Mouse (Mus musculus) bone marrow, adult 2 months (tissue): ENCODE results near the gene Ankrd22. TPM values are rescaled to one million over a fixed set of nuclear protein-coding genes. Genes with fewer than 3 reads are reported as not detected.

ENCODE experiments used
- H3K27ac ChIP-seq: fragments of 200-500 bp; 2 replicates; pipeline ENCODE4 v1.5.1; 2012; ENCODE audit warnings: low read depth, mild to moderate bottlenecking, control low read depth, inconsistent platforms, low read length; ENCODE audit not compliant: control insufficient read depth, poor library complexity, insufficient read depth
- H3K4me1 ChIP-seq: fragments of 200-500 bp; 2 replicates; pipeline ENCODE4 v1.6.1; 2011; ENCODE audit warnings: low read length; ENCODE audit not compliant: control insufficient read depth, insufficient read depth
- H3K4me3 ChIP-seq: fragments of 200-500 bp; replicated peaks from 2 replicates; pipeline ENCODE3; 2011; ENCODE audit warnings: mild to moderate bottlenecking, low read depth, low read length, control low read depth; ENCODE audit not compliant: control insufficient read depth
- CTCF ChIP-seq: fragments of 200-500 bp; IDR thresholded peaks from 2 replicates; pipeline ENCODE4 v1.5.1; 2011; ENCODE audit warnings: low read length, control low read depth; ENCODE audit not compliant: control insufficient read depth, insufficient read depth
- POLR2A ChIP-seq: fragments of 200-500 bp; IDR thresholded peaks from 2 replicates; pipeline ENCODE4 v1.6.1; 2011; ENCODE audit warnings: low read depth, mild to moderate bottlenecking, control low read depth, low read length, borderline replicate concordance; ENCODE audit not compliant: control insufficient read depth
- WGBS: fragments of 180-500 bp; shearing (Covaris S2); methylation state at CpG from one replicate; pipeline ENCODE4 v1.1.7; 2018; 5-methylcytosine and 5-hydroxymethylcytosine counted together
- polyA plus RNA-seq: library from polyadenylated mRNA; stranded (reverse); fragments of >200 nt; gene quantifications from 2 replicates; pipeline ENCODE4 v1.2.4, GENCODE M21; 2011; ENCODE audit warnings: low replicate concordance; ENCODE audit not compliant: missing spikeins, insufficient read depth, insufficient read length

The Ankrd22 gene
- polyA plus RNA-seq, 1 experiment, result 18.6 TPM

- WGBS, result 70% methylated on average over 3 of the region's 3 CpGs
Measured at GRCm38 (mm10) chr19:34139431-34140046, 26.3 kb downstream of the Ankrd22 start.

GRCm38 (mm10) chr19:34138720-34139430 is 27.0 kb downstream of the Ankrd22 start:
- no peak overlapping the region for H3K27ac ChIP-seq
- 73% methylated on average over 6 of the region's 6 CpGs for WGBS
- no peak for TF ChIP-seq POLR2A
- peak; percentile 32; the same call in 1 of the 2 replicates for TF ChIP-seq CTCF
- no peak overlapping the region for H3K4me3 ChIP-seq
- H3K4me1 ChIP-seq, result no peaks in the 10 kb centered on the region

More at GRCm38 (mm10) chr19:34139431-34140046, 26.3 kb downstream of the Ankrd22 start:
- no peak overlapping the region for H3K4me3 ChIP-seq
- no peaks in the 10 kb centered on the region for H3K4me1 ChIP-seq
- H3K27ac ChIP-seq, result no peak overlapping the region
- no peak for TF ChIP-seq POLR2A
- TF ChIP-seq CTCF, result no peak

GRCm38 (mm10) chr19:34120107-34120731 is 45.6 kb downstream of the Ankrd22 start:
- no peak for TF ChIP-seq POLR2A
- TF ChIP-seq CTCF, result no peak
- Histone ChIP-seq H3K27ac (no peak overlapping the region), H3K4me1 (no peaks in the 10 kb centered on the region), H3K4me3 (no peak overlapping the region)
- WGBS, result 14% methylated on average over 3 of the region's 3 CpGs

- Histone ChIP-seq H3K4me3 (no peak overlapping the region), H3K27ac (no peak overlapping the region), H3K4me1 (no peaks in the 10 kb centered on the region)
- 64% methylated on average over 4 of the region's 4 CpGs for WGBS
- TF ChIP-seq POLR2A, result no peak
- no peak for TF ChIP-seq CTCF
Measured at GRCm38 (mm10) chr19:34119653-34120052, 46.2 kb downstream of the Ankrd22 start.

GRCm38 (mm10) chr19:34119102-34119501 is 46.8 kb downstream of the Ankrd22 start:
- H3K27ac ChIP-seq, result no peak overlapping the region
- WGBS, result 67% methylated on average over 1 of the region's 1 CpGs
- no peak for TF ChIP-seq POLR2A
- no peak for TF ChIP-seq CTCF
- H3K4me1 ChIP-seq, result no peaks in the 10 kb centered on the region
- H3K4me3 ChIP-seq, result no peak overlapping the region

- no peaks in the 10 kb centered on the region for H3K4me1 ChIP-seq
- no peak overlapping the region for H3K27ac ChIP-seq
- no peak overlapping the region for H3K4me3 ChIP-seq
- TF ChIP-seq POLR2A, result no peak
- no peak for TF ChIP-seq CTCF
- WGBS, result 80% methylated on average over 3 of the region's 3 CpGs
Measured at GRCm38 (mm10) chr19:34104841-34105240, 61.0 kb downstream of the Ankrd22 start.

- WGBS, result 81% methylated on average over 7 of the region's 7 CpGs
- H3K4me3 ChIP-seq, result no peak overlapping the region
- H3K4me1 ChIP-seq, result no peaks in the 10 kb centered on the region
- TF ChIP-seq POLR2A (no peak), CTCF (no peak)
- no peak overlapping the region for H3K27ac ChIP-seq
Measured at GRCm38 (mm10) chr19:34101888-34102287, 64.0 kb downstream of the Ankrd22 start.

GRCm38 (mm10) chr19:34100633-34101032 is 65.2 kb downstream of the Ankrd22 start, which contains the start of gene Lipm:
Gene Lipm, plus strand, starts transcription at chr19:34100933.
- H3K4me1 ChIP-seq, result no peaks in the 10 kb centered on the region
- no peak within 1 kb of the TSS for H3K27ac ChIP-seq
- no peak within 1 kb of the TSS for H3K4me3 ChIP-seq
- TF ChIP-seq POLR2A (no peak), CTCF (no peak)
- 84% methylated on average over 4 of the region's 4 CpGs for WGBS
